Mouse (Mus musculus) midbrain, embryonic 10.5 days (tissue): Measurements from ENCODE around the gene Gm20671. TPM values are rescaled to one million over a fixed set of nuclear protein-coding genes. Genes with fewer than 3 reads are reported as not detected.
"Not testable (repeated sequence)": the region's sequence is repeated elsewhere in the genome, so short reads cannot be mapped to it uniquely, and the experiment has no call there.

Experiments used
- DNase-seq: peaks from one replicate; pipeline ENCODE4 v3.0.0-alpha.2; 2017; ENCODE audit warnings: low spot score
- H3K27ac ChIP-seq: fragments of 300-500 bp; sonication (generic); replicated peaks from 2 replicates; pipeline ENCODE4 v1.5.1; 2016; ENCODE audit warnings: mild to moderate bottlenecking
- H3K27me3 ChIP-seq: fragments of 300-500 bp; sonication (generic); 2 replicates; pipeline ENCODE4 v1.6.1; 2016; ENCODE audit warnings: low read depth, mild to moderate bottlenecking; ENCODE audit not compliant: poor library complexity, severe bottlenecking
- H3K36me3 ChIP-seq: fragments of 300-500 bp; sonication (generic); 2 replicates; pipeline ENCODE4 v1.6.1; 2016; ENCODE audit warnings: mild to moderate bottlenecking, moderate library complexity
- H3K4me1 ChIP-seq: fragments of 300-500 bp; sonication (generic); 2 replicates; pipeline ENCODE4 v1.6.1; 2016
- H3K4me3 ChIP-seq: fragments of 300-500 bp; sonication (generic); 2 replicates; pipeline ENCODE4 v1.5.1; 2016; ENCODE audit warnings: mild to moderate bottlenecking, moderate library complexity
- H3K9me3 ChIP-seq: fragments of 300-500 bp; sonication (generic); replicated peaks from 2 replicates; pipeline ENCODE4 v1.6.1; 2016; ENCODE audit warnings: mild to moderate bottlenecking
- WGBS: fragments of 180-500 bp; shearing (Covaris S2); methylation state at CpG from one replicate; pipeline ENCODE4 v1.1.7; 2016; 5-methylcytosine and 5-hydroxymethylcytosine counted together
- polyA plus RNA-seq: library from polyadenylated mRNA; unstranded; fragments of >200 nt; fragmentation: Nextera tagmentation; extraction: Ambion mirVana; gene quantifications from 2 replicates; pipeline ENCODE4 v1.2.1, GENCODE M21; 2016

The Gm20671 gene
- polyA plus RNA-seq, 1 experiment from 2014 or later = not detected

DNA sequence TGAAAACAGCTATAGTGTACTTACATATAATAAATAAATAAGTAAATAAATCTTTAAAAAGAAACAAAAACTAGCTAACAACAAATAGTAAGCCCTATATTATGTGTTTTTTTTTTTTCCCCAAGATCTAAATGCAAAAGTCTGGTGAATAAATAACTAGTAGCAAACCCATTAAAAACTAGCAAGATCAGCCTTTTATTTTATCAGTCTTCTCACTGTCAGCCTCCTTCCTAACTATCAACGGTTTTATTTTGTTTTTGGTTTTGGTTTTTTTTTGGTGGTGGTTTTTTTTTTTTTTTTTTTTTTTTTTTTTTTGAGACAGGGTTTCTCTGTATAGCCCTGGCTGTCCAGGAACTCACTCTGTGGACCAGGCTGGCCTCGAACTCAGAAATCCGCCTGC, 22.7 kb upstream of the Gm20671 start:
- H3K9me3 ChIP-seq, H3K27me3 ChIP-seq, H3K4me3 ChIP-seq, DNase-seq, H3K27ac ChIP-seq: not testable (repeated sequence)
- 93% methylated on average over 3 of the region's 3 CpGs for WGBS
- Histone ChIP-seq H3K36me3 (peaks cover 71% of the 10 kb centered on the region), H3K4me1 (peaks cover 33% of the 10 kb centered on the region)

DNA sequence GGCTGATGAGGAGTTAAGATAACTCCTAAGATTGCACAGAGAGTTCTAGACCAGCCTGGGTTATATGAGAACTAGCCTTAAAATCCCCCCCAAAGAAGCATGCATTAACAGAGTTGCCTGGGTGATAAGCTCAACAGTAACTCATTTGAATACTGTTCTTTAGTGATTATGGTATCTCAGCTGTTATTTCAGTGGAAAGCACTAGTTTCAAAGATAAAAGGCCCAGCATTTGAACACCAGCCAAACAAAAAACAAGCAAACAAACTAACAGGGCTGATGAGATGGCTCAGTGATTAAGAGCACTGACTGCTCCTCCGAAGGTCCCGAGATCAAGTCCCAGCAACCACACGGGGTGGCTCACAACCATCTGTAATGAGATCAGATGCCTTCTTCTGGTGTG, 22.3 kb upstream of the Gm20671 start:
- Histone ChIP-seq H3K9me3 (0 out of 2 replicates have a peak, but pooled peaks cover 8% of the 10 kb centered on the region), H3K27me3 (no peaks in the 10 kb centered on the region), H3K4me3 (no peak overlapping the region), H3K27ac (no peak overlapping the region), H3K4me1 (peaks cover 28% of the 10 kb centered on the region), H3K36me3 (peaks cover 75% of the 10 kb centered on the region)
- WGBS = 93% methylated on average over 3 of the region's 3 CpGs
- no peak for DNase-seq

DNA sequence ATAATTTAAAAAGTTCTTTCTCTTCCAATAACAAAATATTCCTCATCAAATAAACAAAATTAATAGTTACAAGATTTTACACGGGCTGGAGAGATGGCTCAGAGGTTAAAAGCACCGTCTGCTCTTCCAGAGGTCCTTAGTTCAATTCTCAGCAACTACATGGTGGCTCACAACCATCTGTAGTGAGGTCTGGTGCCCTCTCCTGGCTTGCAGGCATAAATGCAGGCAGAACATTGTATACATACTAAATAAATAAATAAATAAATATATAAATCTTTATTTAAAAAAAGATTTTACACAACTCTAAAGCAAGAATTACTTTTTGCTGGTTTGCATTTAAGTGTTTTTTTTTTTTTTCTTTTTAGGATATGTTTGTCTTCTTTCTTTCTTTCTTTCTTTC, 13.1 kb upstream of the Gm20671 start:
- H3K36me3 ChIP-seq = peaks cover 98% of the 10 kb centered on the region
- no peak overlapping the region for H3K27ac ChIP-seq
- DNase-seq = no peak
- no peak overlapping the region for H3K4me3 ChIP-seq
- no peaks in the 10 kb centered on the region for H3K4me1 ChIP-seq
- WGBS = 96% methylated on average over 2 of the region's 2 CpGs
- no peaks in the 10 kb centered on the region for H3K9me3 ChIP-seq
- no peaks in the 10 kb centered on the region for H3K27me3 ChIP-seq

DNA sequence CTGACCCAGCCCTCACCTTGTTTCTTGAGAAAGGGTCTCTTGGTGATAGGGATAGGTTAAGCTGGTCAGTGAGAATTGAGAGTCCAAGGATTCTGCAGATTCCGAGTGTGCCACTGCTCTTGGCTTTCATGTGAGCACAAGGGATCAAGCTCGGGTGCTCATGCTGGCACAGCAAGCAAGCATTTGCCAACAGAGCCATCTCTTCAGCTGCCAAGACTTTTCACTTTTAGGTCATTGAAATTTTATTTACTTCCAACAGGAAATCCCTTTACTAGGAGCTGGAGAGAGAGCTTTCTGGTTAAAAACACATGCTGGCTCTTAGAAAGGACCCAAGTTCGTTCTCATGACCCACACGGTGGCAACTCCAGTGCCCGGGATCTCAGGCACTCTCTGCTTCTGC, 10.1 kb upstream of the Gm20671 start:
- Histone ChIP-seq H3K4me3 (no peak overlapping the region), H3K27ac (no peak overlapping the region), H3K4me1 (no peaks in the 10 kb centered on the region), H3K36me3 (peaks cover 96% of the 10 kb centered on the region), H3K9me3 (no peaks in the 10 kb centered on the region), H3K27me3 (no peaks in the 10 kb centered on the region)
- no peak for DNase-seq
- 89% methylated on average over 5 of the region's 5 CpGs for WGBS

DNA sequence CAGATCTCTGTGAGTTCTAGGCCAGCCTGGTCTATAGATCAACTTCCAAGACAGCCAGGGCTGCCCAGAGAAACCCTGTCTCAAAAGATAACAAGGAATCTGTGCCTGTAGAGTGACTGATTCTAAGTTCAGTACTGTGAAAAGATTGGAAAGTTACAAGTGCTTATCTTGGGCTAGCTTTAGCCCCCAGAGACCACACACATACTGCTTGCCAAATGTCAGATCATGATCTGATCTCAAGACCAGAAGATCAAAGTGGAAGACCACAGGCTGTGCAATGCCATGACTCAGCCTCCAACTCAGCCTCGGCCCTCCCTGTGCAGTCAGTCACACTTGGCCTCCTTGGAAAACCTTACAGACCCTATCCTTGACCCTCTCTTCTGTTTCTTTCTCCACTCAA, 7.6 kb upstream of the Gm20671 start:
- H3K36me3 ChIP-seq = peaks cover 97% of the 10 kb centered on the region
- 84% methylated on average over 1 of the region's 1 CpGs for WGBS

DNA sequence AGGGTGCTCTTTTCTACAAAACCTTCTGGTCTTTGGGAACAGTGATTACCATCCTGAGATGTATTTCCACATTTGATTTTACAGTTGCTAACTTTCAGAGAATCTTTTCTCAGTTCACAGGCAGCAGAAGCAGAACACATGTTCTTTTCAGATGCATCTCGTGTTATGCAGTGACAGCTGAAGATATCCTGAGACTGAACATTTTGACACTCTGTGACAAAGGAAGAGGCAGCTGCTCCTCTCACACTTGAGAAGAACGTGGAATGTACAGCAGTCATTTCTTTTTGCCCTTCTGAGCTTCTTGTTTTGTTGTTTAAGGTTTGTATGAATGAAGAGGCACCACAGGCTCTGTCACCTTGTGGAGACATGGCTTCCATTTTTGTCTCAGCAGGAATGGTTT, 3.1 kb upstream of the Gm20671 start:
- H3K9me3 ChIP-seq = no peaks in the 10 kb centered on the region
- H3K4me1 ChIP-seq = no peaks in the 10 kb centered on the region
- 84% methylated on average over 2 of the region's 2 CpGs for WGBS
- H3K36me3 ChIP-seq = peaks cover 98% of the 10 kb centered on the region
- no peak overlapping the region for H3K27ac ChIP-seq
- H3K27me3 ChIP-seq = no peaks in the 10 kb centered on the region
- no peak for DNase-seq
- no peak overlapping the region for H3K4me3 ChIP-seq

More for the DNA sequence above, 7.6 kb upstream of the Gm20671 start:
- Histone ChIP-seq H3K4me1 (no peaks in the 10 kb centered on the region), H3K27ac (no peak overlapping the region), H3K27me3 (no peaks in the 10 kb centered on the region), H3K4me3 (no peak overlapping the region), H3K9me3 (no peaks in the 10 kb centered on the region)
- no peak for DNase-seq

DNA sequence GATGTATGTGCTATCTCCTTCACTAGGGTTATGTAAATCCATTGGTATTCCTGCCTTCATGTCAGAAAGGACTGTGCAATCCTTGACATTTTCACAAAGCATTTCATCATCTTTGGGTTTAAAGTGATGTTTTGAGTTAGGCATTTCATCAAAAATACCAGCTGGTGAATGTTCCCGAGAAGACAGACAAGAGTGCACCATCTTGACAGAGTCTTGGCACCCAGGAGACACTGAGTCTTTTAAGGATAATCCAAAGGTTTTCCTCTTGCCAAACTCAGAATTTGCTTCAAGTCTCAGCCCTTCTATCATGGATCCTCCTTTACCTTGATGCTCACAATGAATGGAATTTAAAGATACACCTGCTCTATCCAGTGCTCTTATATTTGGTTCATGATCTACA, 1.9 kb upstream of the Gm20671 start:
- not testable (repeated sequence) for H3K4me1 ChIP-seq, H3K27me3 ChIP-seq, H3K27ac ChIP-seq, H3K4me3 ChIP-seq, H3K9me3 ChIP-seq, DNase-seq
- peaks cover 91% of the 10 kb centered on the region for H3K36me3 ChIP-seq
- 90% methylated on average over 1 of the region's 1 CpGs for WGBS

DNA sequence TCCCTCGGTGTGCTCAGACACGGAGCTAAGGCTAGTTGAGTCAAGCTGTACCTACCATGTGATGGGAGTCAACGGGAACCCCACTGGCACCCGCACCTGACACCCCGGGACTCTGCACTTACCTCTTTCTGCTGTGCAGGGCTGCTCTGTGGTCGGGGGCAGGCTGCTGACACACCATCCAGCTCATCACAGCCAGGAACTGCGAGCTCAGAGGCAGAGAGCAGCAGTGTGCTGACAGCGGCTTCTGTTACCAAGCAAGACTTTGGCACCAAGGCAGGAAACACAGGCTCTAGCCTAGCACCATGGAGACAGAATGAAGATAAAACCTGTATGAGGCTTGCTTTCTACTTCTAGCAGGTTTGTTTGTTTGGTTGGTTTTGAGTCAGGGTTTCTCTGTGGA, 6.4 kb downstream of the Gm20671 start:
- Histone ChIP-seq H3K36me3 (peaks cover 85% of the 10 kb centered on the region), H3K27me3 (no peaks in the 10 kb centered on the region), H3K4me3 (no peak overlapping the region), H3K27ac (no peak overlapping the region), H3K9me3 (no peaks in the 10 kb centered on the region), H3K4me1 (no peaks in the 10 kb centered on the region)
- WGBS = 94% methylated on average over 8 of the region's 8 CpGs
- DNase-seq = no peak

DNA sequence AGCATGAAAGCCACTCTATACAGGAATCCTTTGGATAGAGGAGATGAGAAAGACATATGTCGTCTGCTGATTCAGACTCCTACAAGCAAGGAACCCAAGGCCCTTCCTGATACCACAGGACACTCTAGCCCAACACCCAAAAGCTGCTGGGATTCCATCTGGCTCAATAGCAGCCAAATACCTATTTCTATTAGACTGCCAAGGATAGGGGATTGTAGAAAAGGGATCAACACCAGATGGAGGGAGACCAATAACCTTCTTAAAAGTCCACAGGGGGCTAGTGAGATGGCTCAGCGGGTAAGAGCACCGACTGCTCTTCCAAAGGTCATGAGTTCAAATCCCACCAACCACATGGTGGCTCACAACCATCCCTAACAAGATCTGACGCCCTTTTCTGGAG, 11.5 kb downstream of the Gm20671 start:
- no peaks in the 10 kb centered on the region for H3K9me3 ChIP-seq
- H3K4me3 ChIP-seq = no peak overlapping the region
- no peak for DNase-seq
- H3K36me3 ChIP-seq = peaks cover 84% of the 10 kb centered on the region
- WGBS = 89% methylated on average over 4 of the region's 4 CpGs
- H3K27me3 ChIP-seq = no peaks in the 10 kb centered on the region
- H3K27ac ChIP-seq = no peak overlapping the region
- no peaks in the 10 kb centered on the region for H3K4me1 ChIP-seq

DNA sequence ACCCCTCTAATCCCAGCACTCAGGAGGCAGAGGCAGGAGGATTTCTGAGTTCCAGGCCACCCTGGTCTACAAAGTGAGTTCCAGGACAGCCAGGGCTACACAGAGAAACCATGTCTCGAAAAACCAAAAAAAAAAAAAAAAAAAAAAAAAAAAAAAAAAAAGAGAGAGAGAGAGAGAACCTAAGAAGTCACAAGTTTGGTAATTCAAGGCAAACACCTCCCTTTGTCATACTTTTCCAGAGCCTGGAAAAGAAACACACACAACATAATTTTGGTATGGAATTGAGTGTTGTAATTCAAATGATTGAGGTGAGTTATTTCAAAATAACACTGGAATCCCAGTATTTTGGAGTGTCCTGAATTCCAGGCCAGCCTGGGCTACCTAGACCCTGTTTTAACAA, 40.5 kb downstream of the Gm20671 start:
- H3K27ac ChIP-seq, H3K9me3 ChIP-seq, DNase-seq, H3K4me3 ChIP-seq, H3K27me3 ChIP-seq: not testable (repeated sequence)
- Histone ChIP-seq H3K4me1 (peaks cover 13% of the 10 kb centered on the region), H3K36me3 (peaks cover 38% of the 10 kb centered on the region)
- 83% methylated on average over 1 of the region's 1 CpGs for WGBS

DNA sequence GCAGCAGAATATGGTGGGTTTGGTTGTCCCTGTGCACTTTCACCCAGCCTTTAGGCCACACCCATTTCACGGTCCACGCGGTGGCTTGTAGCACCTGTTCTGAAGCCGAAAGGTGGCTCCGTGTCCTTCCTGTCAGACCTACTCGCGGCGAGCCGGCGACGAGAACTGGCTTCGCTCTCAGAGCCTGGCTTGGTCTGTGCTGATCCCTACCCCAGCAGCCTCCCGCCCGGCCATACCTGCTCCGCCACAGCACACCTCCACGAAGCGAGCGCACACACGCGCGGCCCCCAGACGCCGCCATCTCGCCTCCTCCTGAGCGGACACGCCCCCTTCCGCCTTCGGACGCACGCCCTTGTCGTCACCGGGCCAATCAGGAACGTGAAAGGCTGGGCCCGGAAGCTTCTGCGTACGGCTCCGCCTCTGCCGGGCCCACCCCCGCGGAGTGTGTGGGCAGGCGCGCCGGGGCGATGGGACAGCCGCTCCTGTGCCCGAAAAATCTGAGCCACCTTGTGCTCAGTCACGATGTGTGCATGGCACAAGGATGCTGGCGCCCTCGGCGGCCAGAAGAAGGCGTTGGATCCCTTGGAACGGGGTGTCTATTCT, 41.5 kb downstream of the Gm20671 start, which contains the start of gene Pisd:
Pisd (minus strand) TSS at position 334 of the 603 bp plus-strand sequence.
- peaks cover 34% of the 10 kb centered on the region for H3K36me3 ChIP-seq
- no peaks in the 10 kb centered on the region for H3K9me3 ChIP-seq
- under 1% methylated on average over 52 of the region's 52 CpGs for WGBS
- H3K27ac ChIP-seq = peak within 1 kb of the TSS; percentile 83
- peaks cover 13% of the 10 kb centered on the region for H3K4me1 ChIP-seq
- peak; percentile 91 for DNase-seq
- peak within 1 kb of the TSS; percentile 90 for H3K4me3 ChIP-seq
- no peaks in the 10 kb centered on the region for H3K27me3 ChIP-seq

DNA sequence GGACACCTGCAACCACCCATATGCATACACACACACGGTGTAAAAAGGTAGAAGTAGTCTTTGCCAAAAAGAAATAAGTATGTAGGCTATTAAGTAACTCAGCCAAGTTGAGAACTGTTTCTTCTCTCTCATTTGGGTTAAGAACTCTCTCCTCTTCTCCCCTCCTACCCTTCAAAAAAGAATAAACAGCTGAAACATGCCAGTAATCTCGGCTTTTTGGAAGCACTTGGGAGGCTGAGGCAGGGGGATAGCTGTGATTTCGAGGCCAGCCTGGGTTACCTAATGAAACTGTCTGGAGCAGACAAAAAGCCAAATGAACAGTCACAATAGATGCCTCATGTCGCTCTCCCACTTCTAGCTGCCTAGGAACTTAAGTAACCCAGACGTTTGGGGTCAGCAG, 42.2 kb downstream of the Gm20671 start:
- no peaks in the 10 kb centered on the region for H3K27me3 ChIP-seq
- H3K4me1 ChIP-seq = peaks cover 13% of the 10 kb centered on the region
- H3K36me3 ChIP-seq = peaks cover 28% of the 10 kb centered on the region
- H3K9me3 ChIP-seq = no peaks in the 10 kb centered on the region
- DNase-seq = no peak
- WGBS = 29% methylated on average over 5 of the region's 5 CpGs
- peak overlapping the region; percentile 90 for H3K4me3 ChIP-seq
- no peak overlapping the region for H3K27ac ChIP-seq

DNA sequence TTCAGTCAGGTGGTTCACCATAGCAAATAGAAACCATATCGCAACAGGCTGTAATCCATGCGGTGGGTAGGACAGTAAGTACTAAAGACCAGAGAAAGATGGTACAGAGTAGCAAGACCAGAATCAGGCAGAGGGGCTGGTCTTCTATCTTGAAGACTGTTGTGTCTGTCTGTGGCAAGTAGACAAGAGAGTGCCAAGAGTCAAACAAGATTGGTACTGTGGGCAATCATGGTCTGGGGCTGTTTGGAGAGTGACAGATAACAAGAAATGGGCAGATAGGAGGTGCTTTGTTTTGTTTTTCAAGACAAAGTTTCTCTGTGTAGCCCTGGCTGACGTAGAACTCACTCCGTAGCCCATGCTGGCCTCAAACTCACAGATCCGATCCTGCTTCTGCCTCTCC, 45.3 kb downstream of the Gm20671 start:
- H3K36me3 ChIP-seq = peaks cover 9% of the 10 kb centered on the region; the same call in 1 of the 2 replicates
- H3K9me3 ChIP-seq = no peaks in the 10 kb centered on the region
- H3K4me3 ChIP-seq = no peak overlapping the region
- peaks cover 13% of the 10 kb centered on the region for H3K4me1 ChIP-seq
- H3K27ac ChIP-seq = no peak overlapping the region
- H3K27me3 ChIP-seq = no peaks in the 10 kb centered on the region
- no peak for DNase-seq
- 96% methylated on average over 5 of the region's 5 CpGs for WGBS

DNA sequence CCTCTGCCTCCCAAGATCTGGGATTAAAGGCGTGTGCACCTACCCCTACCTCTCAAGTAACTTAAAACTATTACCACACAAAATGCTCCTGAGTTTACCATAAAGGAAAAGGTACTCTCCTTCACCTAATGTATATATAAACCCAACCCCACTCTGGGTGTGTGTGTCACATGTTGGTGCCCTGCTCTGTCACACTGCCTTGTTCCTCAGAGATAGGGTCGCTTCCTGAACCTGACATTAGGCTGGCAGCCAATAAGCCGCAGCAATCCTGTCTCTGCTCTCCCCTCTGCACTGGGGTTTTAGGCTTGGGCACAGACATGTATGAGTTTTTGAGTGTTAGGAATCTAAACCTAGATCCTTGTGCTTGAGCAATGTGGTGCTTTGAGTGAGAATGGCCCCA, 48.7 kb downstream of the Gm20671 start:
- Histone ChIP-seq H3K27ac (no peak overlapping the region), H3K9me3 (no peaks in the 10 kb centered on the region), H3K36me3 (peaks cover 22% of the 10 kb centered on the region), H3K4me3 (no peak overlapping the region), H3K27me3 (no peaks in the 10 kb centered on the region), H3K4me1 (no peaks in the 10 kb centered on the region)
- 92% methylated on average over 3 of the region's 3 CpGs for WGBS
- no peak for DNase-seq
